Mouse (Mus musculus) limb, embryonic 11.5 days (tissue): ENCODE measurements around the gene Wfdc5. TPM values are rescaled to one million over a fixed set of nuclear protein-coding genes. Genes with fewer than 3 reads are reported as not detected.
A peak's percentile ranks its signal among the peaks of the same experiment; 100 is the strongest.

ENCODE experiments used
- ATAC-seq: fragments of 200-750 bp; cut with Nextera tagmentation; 2 replicates; pipeline ENCODE4 v1.8.0; 2017; ENCODE audit warnings: low read depth; ENCODE audit not compliant: insufficient number of reproducible peaks, low FRiP score, low TSS enrichment
- DNase-seq: peaks from one replicate; pipeline ENCODE4 v3.0.0-alpha.2; 2015; ENCODE audit warnings: low spot score
- H3K27ac ChIP-seq: fragments of 300-500 bp; sonication (generic); replicated peaks from 2 replicates; pipeline ENCODE4 v1.5.1; 2014; ENCODE audit warnings: low read depth, mild to moderate bottlenecking, low read length
- H3K27me3 ChIP-seq: fragments of 300-500 bp; sonication (generic); 2 replicates; pipeline ENCODE4 v1.6.1; 2014; ENCODE audit warnings: mild to moderate bottlenecking, low read length, mixed read lengths; ENCODE audit not compliant: control insufficient read depth, insufficient read depth
- H3K36me3 ChIP-seq: fragments of 300-500 bp; sonication (generic); 2 replicates; pipeline ENCODE4 v1.6.1; 2014; ENCODE audit warnings: mild to moderate bottlenecking, low read length, moderate library complexity, mixed read lengths; ENCODE audit not compliant: control insufficient read depth, insufficient read depth
- H3K4me1 ChIP-seq: fragments of 300-500 bp; sonication (generic); 2 replicates; pipeline ENCODE4 v1.6.1; 2014; ENCODE audit warnings: low read length, mixed read lengths; ENCODE audit not compliant: control insufficient read depth, insufficient read depth
- H3K4me2 ChIP-seq: fragments of 300-500 bp; sonication (generic); 2 replicates; pipeline ENCODE4 v1.6.1; 2014; ENCODE audit warnings: low read depth, mild to moderate bottlenecking, moderate library complexity; ENCODE audit not compliant: severe bottlenecking
- H3K4me3 ChIP-seq: fragments of 300-500 bp; sonication (generic); 2 replicates; pipeline ENCODE4 v1.5.1; 2014; ENCODE audit warnings: low read depth, low read length
- H3K9ac ChIP-seq: fragments of 300-500 bp; sonication (generic); 2 replicates; pipeline ENCODE4 v1.6.1; 2014; ENCODE audit warnings: mild to moderate bottlenecking, low read length
- H3K9me3 ChIP-seq: fragments of 300-500 bp; sonication (generic); 2 replicates; pipeline ENCODE4 v1.6.1; 2016; ENCODE audit warnings: low read length; ENCODE audit not compliant: control insufficient read depth
- WGBS: fragments of 180-500 bp; shearing (Covaris S2); extraction: QIAGEN DNeasy Blood & Tissue Kit; methylation state at CpG from one replicate; pipeline ENCODE4 v1.1.7; 2014; 5-methylcytosine and 5-hydroxymethylcytosine counted together
- polyA plus RNA-seq: library from polyadenylated mRNA; unstranded; fragments of >200 nt; fragmentation: Nextera tagmentation; extraction: Ambion mirVana; gene quantifications from 2 replicates; pipeline ENCODE4 v1.2.1, GENCODE M21; 2014

Wfdc5 gene
- polyA plus RNA-seq, 1 experiment from 2014 or later, result not detected

DNA sequence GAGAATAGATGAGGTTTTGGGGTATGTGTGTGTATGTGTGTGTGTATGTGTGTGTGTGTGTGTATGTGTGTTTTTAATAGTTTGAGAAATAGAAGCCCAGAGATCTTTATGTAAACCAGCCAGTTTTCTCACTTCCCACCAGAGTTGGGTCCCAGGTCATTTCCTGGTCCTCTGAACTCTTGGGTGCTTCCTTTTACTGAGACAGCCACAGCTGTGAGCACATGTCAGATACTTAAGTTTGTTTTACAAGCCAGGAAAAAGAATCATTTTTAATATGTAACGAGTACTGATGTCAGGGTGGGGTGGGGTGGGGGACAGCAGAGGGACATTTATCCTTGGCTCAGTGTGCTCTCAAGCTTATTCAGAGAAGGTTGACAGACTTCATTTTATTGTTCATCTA, 47.2 kb downstream of the Wfdc5 start:
- peaks cover 5% of the 10 kb centered on the region; the same call in 1 of the 2 replicates for H3K4me1 ChIP-seq
- H3K4me3 ChIP-seq, result no peak overlapping the region
- H3K9ac ChIP-seq, result no peak overlapping the region
- H3K36me3 ChIP-seq, result no peaks in the 10 kb centered on the region
- ATAC-seq (no peak), DNase-seq (no peak)
- no peak overlapping the region for H3K27ac ChIP-seq
- 89% methylated on average over 1 of the region's 1 CpGs for WGBS
- no peaks in the 10 kb centered on the region for H3K27me3 ChIP-seq
- H3K4me2 ChIP-seq, result no peak overlapping the region
- H3K9me3 ChIP-seq, result no peaks in the 10 kb centered on the region

DNA sequence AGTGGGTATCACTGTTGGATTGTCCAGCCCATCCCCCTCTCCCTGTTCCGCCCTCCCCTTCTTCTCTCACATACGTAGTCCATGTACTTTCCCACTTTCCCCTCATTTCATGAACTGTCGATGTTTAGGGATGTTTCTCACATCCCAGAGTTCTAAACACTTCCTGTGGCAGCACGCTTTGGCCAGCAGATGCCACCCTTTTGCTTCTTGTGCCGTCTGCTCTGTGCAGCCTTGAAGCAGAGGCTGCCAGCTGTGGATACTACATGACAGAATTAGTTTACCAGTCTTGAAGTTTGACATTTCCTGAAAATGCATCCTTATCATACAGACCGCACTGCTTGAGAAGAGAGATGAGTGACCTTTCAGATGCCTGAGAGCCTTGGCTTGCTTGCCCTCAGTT, 48.0 kb downstream of the Wfdc5 start:
- Histone ChIP-seq H3K27me3 (no peaks in the 10 kb centered on the region), H3K9me3 (no peaks in the 10 kb centered on the region), H3K4me1 (peaks cover 5% of the 10 kb centered on the region; the same call in 1 of the 2 replicates), H3K27ac (no peak overlapping the region), H3K9ac (no peak overlapping the region), H3K4me2 (no peak overlapping the region), H3K4me3 (no peak overlapping the region), H3K36me3 (no peaks in the 10 kb centered on the region)
- DNase-seq, result no peak
- ATAC-seq, result no peak
- WGBS, result 78% methylated on average over 6 of the region's 6 CpGs

DNA sequence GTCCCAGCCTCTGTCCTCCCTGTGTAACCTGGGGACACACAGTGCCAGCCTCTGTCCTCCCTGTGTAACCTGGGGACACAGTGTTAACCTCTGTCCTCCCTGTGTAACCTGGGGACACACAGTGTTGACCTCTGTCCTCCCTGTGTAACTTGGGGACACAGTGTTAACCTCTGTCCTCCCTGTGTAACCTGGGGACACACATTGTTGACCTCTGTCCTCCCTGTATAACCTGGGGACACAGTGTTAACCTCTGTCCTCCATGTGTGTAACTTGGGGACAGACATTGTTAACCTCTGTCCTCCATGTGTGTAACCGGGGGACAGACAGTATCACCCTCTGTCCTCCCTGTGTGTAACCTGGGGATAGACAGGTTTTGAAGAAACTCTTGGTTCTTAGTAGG, 51.0 kb downstream of the Wfdc5 start:
- WGBS, result 92% methylated on average over 1 of the region's 1 CpGs
- no peak overlapping the region for H3K4me3 ChIP-seq
- H3K9ac ChIP-seq, result no peak overlapping the region
- H3K27ac ChIP-seq, result no peak overlapping the region
- no peak overlapping the region for H3K4me2 ChIP-seq
- no peak for ATAC-seq
- no peaks in the 10 kb centered on the region for H3K9me3 ChIP-seq
- H3K36me3 ChIP-seq, result 0 out of 2 replicates have a peak, but pooled peaks cover 2% of the 10 kb centered on the region
- no peaks in the 10 kb centered on the region for H3K27me3 ChIP-seq
- DNase-seq, result no peak
- H3K4me1 ChIP-seq, result no peaks in the 10 kb centered on the region

DNA sequence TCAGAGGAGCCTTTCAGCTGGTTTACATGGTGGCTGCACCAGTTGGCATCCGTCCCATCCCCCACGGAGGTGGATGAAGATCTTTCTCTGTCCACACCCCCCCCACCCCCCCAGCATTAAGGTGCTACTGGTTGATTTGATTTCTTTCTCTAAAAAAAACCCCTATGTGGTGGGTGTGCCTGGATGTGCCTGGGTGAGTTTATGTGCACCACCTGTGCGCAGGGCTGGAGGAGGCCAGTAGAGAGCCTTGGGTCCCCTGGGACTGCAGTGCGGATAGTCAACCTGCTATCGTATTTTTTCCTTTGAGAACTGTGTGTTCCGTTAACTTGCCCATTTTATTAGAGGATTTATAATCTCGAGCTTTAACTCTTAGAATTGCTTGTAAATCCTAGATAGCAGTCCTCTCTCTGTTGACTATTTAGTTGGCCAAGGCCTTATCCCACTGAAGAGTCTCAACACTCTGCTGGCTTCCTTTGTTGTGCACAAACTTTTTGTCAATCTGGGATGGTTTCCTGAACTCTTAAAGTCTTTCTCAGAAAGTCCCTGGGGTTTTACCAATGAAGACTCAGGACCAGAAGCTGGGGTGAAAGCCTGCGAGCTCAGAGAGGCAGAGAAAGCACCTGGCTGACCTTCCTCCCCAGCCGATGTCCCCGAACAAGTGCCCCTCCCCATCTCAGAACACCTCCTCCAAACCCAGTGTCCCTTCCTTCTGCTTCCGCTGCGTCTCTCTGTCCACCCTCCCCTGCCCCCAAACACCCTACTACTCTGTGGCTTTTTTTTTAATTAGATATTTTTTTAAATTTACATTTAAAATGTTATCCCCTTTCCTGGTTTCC, 53.7 kb downstream of the Wfdc5 start:
- WGBS, result 87% methylated on average over 12 of the region's 12 CpGs

DNA sequence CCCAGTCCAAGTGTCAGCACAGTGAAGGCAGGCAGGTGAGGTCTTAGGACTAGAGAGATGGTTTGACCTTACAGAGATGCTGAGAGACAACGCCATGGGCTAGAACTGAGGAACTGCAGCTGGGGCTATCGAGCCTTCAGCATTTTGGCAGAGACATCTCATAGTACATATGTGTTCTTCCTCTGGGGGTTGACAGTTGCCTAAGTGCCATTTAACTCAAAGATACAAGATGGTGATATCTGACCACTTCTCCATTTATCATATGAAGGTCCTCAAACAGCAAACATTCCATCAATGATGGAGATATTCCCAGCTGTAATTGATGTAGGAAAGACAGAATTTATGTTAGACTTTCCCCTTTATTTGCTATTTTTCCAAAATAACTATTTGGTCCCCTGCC, 55.2 kb downstream of the Wfdc5 start:
- H3K9me3 ChIP-seq, result no peaks in the 10 kb centered on the region
- no peaks in the 10 kb centered on the region for H3K27me3 ChIP-seq
- H3K9ac ChIP-seq, result no peak overlapping the region
- ATAC-seq (no peak), DNase-seq (no peak)
- H3K4me3 ChIP-seq, result no peak overlapping the region
- 0 out of 2 replicates have a peak, but pooled peaks cover 4% of the 10 kb centered on the region for H3K36me3 ChIP-seq
- no peak overlapping the region for H3K4me2 ChIP-seq
- WGBS, result 93% methylated on average over 2 of the region's 2 CpGs
- no peak overlapping the region for H3K27ac ChIP-seq
- no peaks in the 10 kb centered on the region for H3K4me1 ChIP-seq

More for the DNA sequence above, 53.7 kb downstream of the Wfdc5 start:
- no peaks in the 10 kb centered on the region for H3K9me3 ChIP-seq
- H3K27me3 ChIP-seq, result no peaks in the 10 kb centered on the region
- no peak overlapping the region for H3K4me2 ChIP-seq
- no peak overlapping the region for H3K27ac ChIP-seq
- ATAC-seq (no peak), DNase-seq (no peak)
- no peak overlapping the region for H3K4me3 ChIP-seq
- H3K4me1 ChIP-seq, result no peaks in the 10 kb centered on the region
- 0 out of 2 replicates have a peak, but pooled peaks cover 4% of the 10 kb centered on the region for H3K36me3 ChIP-seq
- H3K9ac ChIP-seq, result no peak overlapping the region

DNA sequence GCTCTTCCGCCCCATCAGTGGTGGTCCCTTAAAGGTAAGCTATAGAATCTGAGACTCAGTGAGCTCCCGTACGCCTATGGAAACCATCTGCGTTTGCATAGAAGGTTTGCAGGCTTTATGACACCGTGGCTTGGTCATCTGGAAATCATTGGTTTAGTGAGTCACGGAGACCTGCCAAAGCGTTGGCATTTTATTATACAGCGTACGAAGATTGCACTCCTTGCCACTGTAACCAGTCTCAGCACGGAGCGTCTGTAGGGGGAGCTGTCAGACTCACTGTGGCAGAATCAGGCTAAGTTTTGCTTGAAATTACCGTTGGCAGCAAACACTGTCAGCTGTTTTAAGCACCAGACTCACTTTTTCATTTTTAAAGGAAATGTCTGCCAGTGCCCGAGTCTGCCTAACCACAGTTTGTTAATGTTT, 56.0 kb downstream of the Wfdc5 start:
- H3K27me3 ChIP-seq, result no peaks in the 10 kb centered on the region
- peak; percentile 65 for DNase-seq
- H3K27ac ChIP-seq, result no peak overlapping the region
- no peak overlapping the region for H3K9ac ChIP-seq
- no peaks in the 10 kb centered on the region for H3K9me3 ChIP-seq
- H3K4me1 ChIP-seq, result no peaks in the 10 kb centered on the region
- WGBS, result 58% methylated on average over 13 of the region's 13 CpGs
- H3K4me3 ChIP-seq, result no peak overlapping the region
- peak; percentile 54; the same call in 1 of the 2 replicates for ATAC-seq
- 0 out of 2 replicates have a peak, but pooled peaks cover 4% of the 10 kb centered on the region for H3K36me3 ChIP-seq
- H3K4me2 ChIP-seq, result no peak overlapping the region

Other genes starting within 250 kb of the Wfdc5 start
- gene Ywhab, start 187.8 kb downstream of the Wfdc5 start, polyA plus RNA-seq, result 323 TPM in 2 replicates
- gene Pabpc1l, start 157.3 kb downstream of the Wfdc5 start, polyA plus RNA-seq, result 2.2 and 2.8 TPM in 2 replicates
- 27.2 and 30.9 TPM in 2 replicates for gene Stk4, start 112.4 kb downstream of the Wfdc5 start, polyA plus RNA-seq
- 63.5 and 66.9 TPM in 2 replicates for gene Tomm34, start 111.6 kb downstream of the Wfdc5 start, polyA plus RNA-seq
- gene Kcns1, start 11.6 kb downstream of the Wfdc5 start, polyA plus RNA-seq, result 0.40 and 0.43 TPM in 2 replicates
- not detected in 2 replicates for gene Wfdc12, start 7.9 kb upstream of the Wfdc5 start, polyA plus RNA-seq
- not detected in 2 replicates for gene Wfdc15a, start 17.4 kb upstream of the Wfdc5 start, polyA plus RNA-seq
- gene Wfdc15b, start 38.9 kb upstream of the Wfdc5 start, polyA plus RNA-seq, result not detected in 2 replicates
- not detected in 2 replicates for gene Svs2, start 55.7 kb upstream of the Wfdc5 start, polyA plus RNA-seq
- gene Svs3b, start 73.9 kb upstream of the Wfdc5 start, polyA plus RNA-seq, result not detected in 2 replicates
- not detected in 2 replicates for gene Svs4, start 95.7 kb upstream of the Wfdc5 start, polyA plus RNA-seq
- gene Svs3a, start 106.5 kb upstream of the Wfdc5 start, polyA plus RNA-seq, result not detected in 2 replicates
- gene Svs6, start 134.0 kb upstream of the Wfdc5 start, polyA plus RNA-seq, result not detected in 2 replicates
- not detected in 2 replicates for gene Svs5, start 150.0 kb upstream of the Wfdc5 start, polyA plus RNA-seq
- 0.43 and 0.76 TPM in 2 replicates for gene Slpi, start 206.4 kb upstream of the Wfdc5 start, polyA plus RNA-seq
- gene Rbpjl, start 220.4 kb upstream of the Wfdc5 start, polyA plus RNA-seq, result 0.04 and 0.16 TPM in 2 replicates
- gene Matn4, start 222.4 kb upstream of the Wfdc5 start, polyA plus RNA-seq, result 2.7 and 3.6 TPM in 2 replicates